Mouse (Mus musculus) mammary gland, adult 2 months (tissue): ENCODE data around the gene Gm10837. TPM values are rescaled to one million over a fixed set of nuclear protein-coding genes. Genes with fewer than 3 reads are reported as not detected.

Source experiments
- polyA plus RNA-seq: library from polyadenylated mRNA; depleted of rRNA; stranded (reverse); fragments of >200 nt; gene quantifications from 2 replicates; pipeline ENCODE4 v1.2.3, GENCODE M21; 2012; ENCODE audit warnings: low replicate concordance; rRNA removed

The Gm10837 gene
- not detected in 2 replicates for polyA plus RNA-seq

DNA sequence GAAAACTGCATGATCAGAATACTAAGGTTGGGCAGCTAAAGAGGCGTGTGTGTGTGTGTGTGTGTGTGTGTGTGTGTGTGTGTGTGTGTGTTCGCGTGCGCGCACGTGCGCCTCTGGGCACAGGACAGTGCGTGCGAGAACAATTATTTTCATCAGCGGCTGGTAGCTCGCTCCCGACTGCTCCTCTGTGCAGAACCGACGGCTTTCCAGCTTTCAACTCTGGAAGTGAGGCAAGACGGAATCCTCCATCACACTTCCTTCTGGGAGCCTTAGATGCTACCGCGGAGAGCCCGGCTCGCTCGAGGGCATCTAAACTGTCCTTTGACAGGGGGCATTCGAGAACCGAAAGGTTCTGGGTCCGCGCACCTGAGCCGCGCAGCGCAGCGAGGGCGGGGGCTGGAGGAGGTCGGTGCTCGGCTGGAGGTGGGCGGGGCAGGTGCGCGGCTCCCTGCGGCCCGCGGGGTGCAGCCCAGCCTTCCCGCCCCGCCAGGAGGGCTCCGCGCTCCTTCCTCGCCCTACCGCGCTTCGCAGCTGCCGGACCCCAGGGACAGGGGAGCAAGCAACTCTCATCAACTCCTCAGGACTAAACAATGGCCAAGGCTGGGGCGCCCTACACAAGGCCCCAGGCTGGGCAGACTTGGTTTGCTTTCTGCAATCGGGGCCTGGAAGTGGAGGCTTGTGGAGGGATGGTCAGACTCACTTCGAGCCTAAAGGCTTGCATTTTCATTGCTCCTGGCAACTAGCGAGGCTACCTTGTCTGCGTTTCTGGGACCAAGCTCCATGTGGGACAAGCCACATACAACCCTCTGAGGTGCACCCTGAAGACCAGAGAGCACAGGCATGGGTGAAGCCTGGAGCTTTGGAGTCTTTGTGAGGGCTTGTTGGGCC is at the start of gene Gm10837:
Gene Gm10837, plus strand, starts transcription at position 146 of the 888 bp plus-strand sequence.

GRCm38 (mm10) chr14:122450496-122451382 is 39.6 kb upstream of the Gm10837 start, which contains the start of gene Gm5089:
Gm5089 (minus strand) TSS chr14:122451115.

DNA sequence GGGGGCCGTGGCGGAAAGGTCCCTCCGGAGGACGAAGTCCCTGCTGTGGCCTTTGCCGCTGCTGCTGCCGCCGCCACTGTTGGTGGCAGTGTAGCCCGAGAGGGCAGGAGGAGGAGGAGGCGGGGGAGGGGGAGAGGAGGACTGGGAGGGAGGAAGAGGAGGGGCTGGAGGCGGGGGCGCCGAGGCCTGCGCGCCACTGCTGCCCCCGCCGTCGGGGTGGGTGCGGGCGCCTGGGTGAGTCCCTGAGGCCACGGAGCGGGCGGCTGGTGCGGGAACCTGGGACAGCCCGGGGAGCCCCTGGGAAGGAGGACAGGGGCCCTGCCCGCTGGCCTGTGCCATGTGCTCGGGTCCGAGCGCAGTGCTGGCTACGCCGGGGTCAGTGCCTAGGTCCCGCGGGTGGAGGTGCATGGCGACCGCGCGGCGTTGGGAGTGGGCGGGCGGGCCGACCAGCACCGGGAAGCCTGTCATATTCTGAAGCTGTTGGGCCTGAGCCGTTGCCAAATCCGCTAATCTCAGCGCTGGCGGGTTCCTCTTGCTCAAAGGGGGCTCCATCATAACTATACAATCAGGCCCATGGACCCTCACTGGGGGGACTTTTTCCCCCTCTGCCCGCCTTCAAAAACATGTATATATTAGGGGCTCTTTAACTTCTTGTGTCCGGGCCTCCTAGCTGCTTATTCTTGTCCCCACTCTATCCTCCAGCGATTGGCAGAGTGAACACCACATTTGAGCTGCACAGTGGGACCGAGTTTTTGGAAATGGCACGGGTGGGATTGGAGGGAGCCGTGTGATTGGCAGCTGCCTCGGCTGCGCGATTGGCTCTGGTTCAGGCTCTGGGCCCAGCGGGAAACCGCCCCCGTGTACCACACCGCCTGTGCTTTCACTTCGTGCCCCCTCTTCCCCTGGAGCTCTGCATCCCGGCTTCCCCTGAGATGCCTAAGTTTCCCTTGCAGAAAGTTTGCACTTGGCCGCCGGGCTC is 25.3 kb upstream of the Gm10837 start, which contains the start of gene Zic5:
Gene Zic5, minus strand, starts transcription at position 915 of the 979 bp plus-strand sequence.

DNA sequence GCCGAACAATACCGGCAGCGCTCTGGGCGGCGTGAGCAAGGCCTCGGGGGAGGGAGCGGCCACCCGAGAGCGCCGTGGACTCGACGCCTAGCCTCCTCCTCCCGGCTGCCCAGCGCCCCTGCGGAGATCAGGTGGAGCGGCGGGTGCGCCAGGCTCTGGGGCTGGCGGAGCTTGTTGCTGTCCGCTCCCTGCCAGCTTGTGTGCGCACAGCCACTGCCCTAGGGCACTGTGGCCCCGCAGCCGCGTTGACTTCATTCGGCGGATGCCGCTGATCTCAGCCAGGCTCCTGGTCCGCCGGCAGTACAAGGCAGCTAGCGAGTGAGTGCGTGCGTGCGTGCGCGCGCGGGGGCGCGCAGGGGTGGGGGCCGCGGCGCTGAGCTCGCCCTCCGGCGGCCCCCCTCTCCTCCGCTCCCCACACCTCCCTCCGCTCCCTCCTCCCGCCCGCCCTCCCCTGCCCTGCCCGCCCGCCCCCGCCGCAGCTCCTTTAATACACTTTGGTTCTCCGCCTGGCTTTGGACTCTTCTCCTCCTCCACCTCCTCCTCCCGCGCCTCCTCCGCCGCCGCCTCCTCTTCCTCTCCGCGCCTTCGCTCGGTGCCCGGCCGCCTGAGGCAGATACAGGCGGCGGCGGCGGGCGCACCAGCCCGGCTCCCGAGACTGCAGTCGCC is 15.4 kb upstream of the Gm10837 start, which contains the start of gene Zic2:
Gene Zic2, plus strand, starts transcription at position 545 of the 666 bp plus-strand sequence.

DNA sequence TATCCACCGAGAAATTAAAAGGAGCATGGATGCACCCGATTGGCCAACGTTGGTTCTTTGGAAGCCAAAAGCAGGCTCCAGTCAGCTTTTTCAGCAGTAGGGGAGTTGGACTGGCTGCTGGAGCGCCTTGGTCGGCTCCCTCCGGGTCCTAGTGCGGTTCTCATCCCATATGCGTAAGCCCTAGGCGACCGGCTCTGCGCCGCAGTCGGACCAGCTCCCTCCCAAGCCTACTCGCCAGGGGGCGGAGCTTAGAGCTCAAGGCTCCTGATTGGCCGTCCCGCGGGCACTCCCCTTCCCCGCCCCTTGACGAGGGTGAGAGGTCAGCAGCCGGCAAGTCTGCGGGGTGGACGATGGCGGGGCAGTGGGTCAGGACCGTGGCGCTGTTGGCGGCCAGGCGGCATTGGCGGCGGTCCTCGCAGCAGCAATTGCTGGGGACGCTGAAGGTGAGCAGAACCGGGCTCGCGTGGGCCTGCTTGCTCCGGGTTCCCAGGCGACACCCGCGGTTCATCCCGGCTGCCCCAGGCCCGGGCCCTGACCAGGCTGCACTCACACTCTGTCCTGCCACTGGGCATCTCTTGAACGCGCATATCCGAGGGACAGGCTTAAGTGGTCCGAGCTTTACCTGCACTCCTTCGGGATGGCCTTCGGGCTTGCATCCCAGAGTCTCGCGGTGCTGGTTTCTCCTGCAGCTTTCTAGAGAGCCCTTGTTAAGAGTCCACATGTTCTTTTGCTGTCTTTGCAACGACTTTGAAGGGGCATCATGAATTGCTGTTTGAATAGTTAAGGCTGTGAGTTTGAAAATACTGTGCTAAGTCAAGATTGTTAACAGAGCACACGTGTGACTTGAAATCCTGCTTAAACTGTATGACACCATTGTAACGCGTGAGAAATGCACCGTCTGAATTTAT is 43.9 kb downstream of the Gm10837 start, which contains the start of gene Pcca:
Gene Pcca, plus strand, starts transcription at position 308 of the 908 bp plus-strand sequence.

Other genes with a start within 250 kb of the Gm10837 start
- not detected in 2 replicates for gene Gm5089, start 39.5 kb upstream of the Gm10837 start, polyA plus RNA-seq
- gene Zic5, start 24.9 kb upstream of the Gm10837 start, polyA plus RNA-seq, result not detected in 2 replicates
- 0.05 TPM in 1 of 2 replicates, not detected in the other for gene Zic2, start 15.2 kb upstream of the Gm10837 start, polyA plus RNA-seq
- 14.3 and 43.7 TPM in 2 replicates for gene Pcca, start 43.7 kb downstream of the Gm10837 start, polyA plus RNA-seq